Mouse (Mus musculus) intestine, embryonic 16.5 days (tissue): ENCODE measurements at regions not wholly inside any gene's neighbourhood (a gene's known extent, or its start where the extent isn't known, plus 50 kb on each side); places are given as distances from the start of the nearest gene placed in this dataset.

Experiments used
- ATAC-seq: fragments of 200-750 bp; cut with Nextera tagmentation; 2 replicates; pipeline ENCODE4 v1.8.0; 2017; ENCODE audit warnings: moderate TSS enrichment, moderate library complexity
- H3K27ac ChIP-seq: fragments of 300-500 bp; sonication (generic); 2 replicates; pipeline ENCODE4 v1.5.1; 2014; ENCODE audit warnings: mild to moderate bottlenecking, low read length
- H3K27me3 ChIP-seq: fragments of 300-500 bp; sonication (generic); replicated peaks from 2 replicates; pipeline ENCODE4 v1.6.1; 2014; ENCODE audit warnings: low read length, control low read depth, mixed read lengths; ENCODE audit not compliant: control insufficient read depth, insufficient read depth
- H3K36me3 ChIP-seq: fragments of 300-500 bp; sonication (generic); 2 replicates; pipeline ENCODE4 v1.6.1; 2014; ENCODE audit warnings: low read length, control low read depth; ENCODE audit not compliant: control insufficient read depth, insufficient read depth
- H3K4me1 ChIP-seq: fragments of 300-500 bp; sonication (generic); 2 replicates; pipeline ENCODE4 v1.6.1; 2014; ENCODE audit warnings: low read length, control low read depth, mixed read lengths; ENCODE audit not compliant: control insufficient read depth, insufficient read depth
- H3K4me2 ChIP-seq: fragments of 300-500 bp; sonication (generic); 2 replicates; pipeline ENCODE4 v1.6.1; 2014; ENCODE audit warnings: low read depth, low read length, control low read depth
- H3K4me3 ChIP-seq: fragments of 300-500 bp; sonication (generic); 2 replicates; pipeline ENCODE4 v1.5.1; 2014; ENCODE audit warnings: mild to moderate bottlenecking, low read length
- H3K9ac ChIP-seq: fragments of 300-500 bp; sonication (generic); 2 replicates; pipeline ENCODE4 v1.6.1; 2014; ENCODE audit warnings: low read depth, low read length
- H3K9me3 ChIP-seq: fragments of 300-500 bp; sonication (generic); 2 replicates; pipeline ENCODE4 v1.6.1; 2016; ENCODE audit warnings: low read length, control low read depth; ENCODE audit not compliant: control insufficient read depth
- WGBS: fragments of 180-500 bp; shearing (Covaris S2); extraction: QIAGEN DNeasy Blood & Tissue Kit; methylation state at CpG from one replicate; pipeline ENCODE4 v1.1.7; 2014; 5-methylcytosine and 5-hydroxymethylcytosine counted together

DNA sequence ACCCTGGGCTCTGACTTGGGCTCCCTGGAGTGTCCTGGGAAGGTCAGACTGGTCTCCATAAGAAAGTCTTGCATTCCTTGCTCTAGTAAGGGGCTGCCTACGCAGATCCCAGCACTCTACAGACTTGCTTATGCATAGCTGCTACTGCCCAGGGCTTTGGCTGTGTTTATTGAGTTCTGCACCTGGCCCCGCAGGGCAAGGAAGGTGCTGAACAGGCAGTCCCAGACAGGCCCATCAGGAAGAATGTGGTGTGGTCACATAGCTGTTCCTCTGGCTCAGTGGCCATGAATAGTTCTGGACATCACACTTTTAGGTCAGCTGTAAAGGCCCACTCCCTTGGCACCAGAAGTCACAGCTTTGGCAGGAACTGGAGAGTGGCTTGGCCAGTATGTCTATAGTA is 70.6 kb downstream of the Cryaa start:
- Histone ChIP-seq H3K4me2 (no peak overlapping the region), H3K4me3 (no peak overlapping the region), H3K27me3 (no peaks in the 10 kb centered on the region), H3K9me3 (no peaks in the 10 kb centered on the region), H3K27ac (peak overlapping the region; percentile 85), H3K4me1 (peaks cover 31% of the 10 kb centered on the region), H3K36me3 (no peaks in the 10 kb centered on the region), H3K9ac (peak overlapping the region; percentile 35)
- ATAC-seq: peak; percentile 19; the same call in 1 of the 2 replicates
- 63% methylated on average over 2 of the region's 2 CpGs for WGBS

DNA sequence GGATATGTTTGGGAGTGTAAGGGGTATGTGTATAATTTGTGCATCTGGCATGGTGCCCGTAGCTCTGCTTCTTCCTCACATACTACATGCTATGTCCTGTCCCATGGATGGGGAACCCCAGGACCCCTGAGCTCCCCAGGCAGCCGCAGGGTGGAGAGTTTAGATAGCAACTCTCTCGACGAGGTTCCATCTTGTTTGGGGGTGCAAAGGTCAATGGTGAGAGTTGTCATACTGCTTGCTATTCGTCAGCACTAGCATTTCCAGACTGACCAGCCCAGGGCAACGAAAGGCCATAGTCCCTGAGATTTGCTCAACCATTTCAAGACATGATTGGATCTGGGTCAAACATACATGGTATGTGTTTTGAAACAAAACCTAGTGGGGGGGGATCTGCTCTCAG is 71.4 kb downstream of the Cryaa start:
- peaks cover 39% of the 10 kb centered on the region for H3K4me1 ChIP-seq
- H3K27me3 ChIP-seq: no peaks in the 10 kb centered on the region
- H3K4me3 ChIP-seq: no peak overlapping the region
- no peak overlapping the region for H3K9ac ChIP-seq
- ATAC-seq: no peak
- no peak overlapping the region for H3K27ac ChIP-seq
- no peak overlapping the region for H3K4me2 ChIP-seq
- 57% methylated on average over 6 of the region's 6 CpGs for WGBS
- H3K36me3 ChIP-seq: no peaks in the 10 kb centered on the region
- no peaks in the 10 kb centered on the region for H3K9me3 ChIP-seq

DNA sequence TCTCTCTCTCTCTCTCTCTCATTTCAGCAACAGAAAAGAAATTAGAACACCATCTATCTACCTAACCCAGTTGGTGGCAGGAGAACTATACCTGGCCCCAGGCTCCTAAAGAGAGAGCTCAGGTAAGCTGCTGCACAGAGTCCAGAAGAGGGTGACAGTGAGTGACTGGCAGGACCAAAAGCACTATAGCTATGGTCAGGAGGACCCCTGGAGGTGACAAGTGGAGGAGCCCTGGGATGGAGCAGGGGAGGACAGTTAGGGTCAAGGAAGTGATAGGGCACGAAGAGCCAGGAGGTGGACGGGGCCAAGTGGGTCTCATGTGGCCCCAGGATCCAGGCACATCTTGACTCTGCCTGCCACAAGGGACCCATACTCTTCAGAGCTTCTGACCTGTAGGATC is 73.7 kb downstream of the Cryaa start:
- no peak for ATAC-seq
- 69% methylated on average over 2 of the region's 2 CpGs for WGBS

DNA sequence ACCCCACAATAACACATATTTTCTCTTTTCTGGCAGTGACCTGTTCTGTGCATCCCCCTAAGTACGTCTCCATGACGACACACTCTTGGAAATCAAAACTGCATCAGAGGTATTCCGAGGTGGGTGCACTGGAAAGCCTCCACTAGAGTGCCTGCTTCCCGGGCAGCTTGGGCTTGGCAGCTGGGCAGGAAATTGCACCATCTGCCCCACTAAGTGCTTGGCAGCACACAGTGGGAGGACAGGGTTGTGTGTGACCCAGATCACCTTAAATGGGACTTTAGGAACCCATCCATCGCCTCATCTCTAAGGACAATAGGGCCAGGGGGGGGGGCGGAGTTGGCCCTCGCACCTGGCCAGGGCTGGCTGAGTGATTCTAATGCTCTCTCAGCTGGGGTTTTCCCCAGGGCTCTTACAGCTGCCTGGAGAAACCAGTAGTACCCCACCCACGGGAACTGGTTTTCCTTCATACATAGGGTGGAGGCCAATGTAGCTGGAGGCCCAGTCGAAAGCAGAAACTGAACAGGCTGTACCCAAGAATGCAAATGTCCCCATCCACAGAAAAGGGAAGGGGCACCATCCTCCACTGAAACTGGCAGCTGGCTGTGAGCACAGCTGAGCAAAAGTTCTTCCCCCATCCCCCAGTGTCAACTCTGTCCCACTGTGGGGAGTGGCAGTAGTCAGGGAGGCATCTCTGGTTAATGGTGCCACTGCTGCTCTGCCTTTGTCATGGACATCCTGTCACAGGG is 75.7 kb downstream of the Cryaa start:
- Histone ChIP-seq H3K36me3 (no peaks in the 10 kb centered on the region), H3K9ac (no peak overlapping the region), H3K27ac (0 out of 2 replicates have a peak overlapping the region, but pooled peaks have one; percentile 18), H3K4me1 (peaks cover 24% of the 10 kb centered on the region), H3K27me3 (no peaks in the 10 kb centered on the region), H3K4me3 (no peak overlapping the region), H3K9me3 (no peaks in the 10 kb centered on the region), H3K4me2 (no peak overlapping the region)
- ATAC-seq: peak; percentile 65
- 53% methylated on average over 9 of the region's 9 CpGs for WGBS

More for the DNA sequence above, 73.7 kb downstream of the Cryaa start:
- Histone ChIP-seq H3K4me1 (peaks cover 42% of the 10 kb centered on the region), H3K4me3 (no peak overlapping the region), H3K4me2 (no peak overlapping the region), H3K27me3 (no peaks in the 10 kb centered on the region), H3K9me3 (no peaks in the 10 kb centered on the region), H3K27ac (no peak overlapping the region), H3K36me3 (no peaks in the 10 kb centered on the region), H3K9ac (no peak overlapping the region)

DNA sequence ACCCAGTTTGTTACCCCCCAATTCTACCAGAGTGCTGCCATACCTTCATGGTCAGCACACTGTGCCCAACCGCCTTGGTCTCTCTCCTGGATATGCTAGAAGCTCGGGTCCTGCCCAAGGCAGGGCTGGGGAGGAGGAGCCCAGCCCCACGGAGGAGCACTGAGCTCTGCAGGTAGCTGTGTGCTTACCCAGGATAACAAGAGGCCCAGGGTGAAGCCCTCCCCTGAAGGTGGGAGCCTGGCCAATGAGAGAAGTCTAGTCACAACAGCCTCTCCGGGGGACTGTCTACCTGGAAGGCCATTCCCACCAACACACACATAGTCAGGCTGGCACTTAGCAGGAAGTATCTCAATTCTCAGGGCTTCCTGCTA is 76.2 kb downstream of the Cryaa start:
- peak; percentile 70 for ATAC-seq

DNA sequence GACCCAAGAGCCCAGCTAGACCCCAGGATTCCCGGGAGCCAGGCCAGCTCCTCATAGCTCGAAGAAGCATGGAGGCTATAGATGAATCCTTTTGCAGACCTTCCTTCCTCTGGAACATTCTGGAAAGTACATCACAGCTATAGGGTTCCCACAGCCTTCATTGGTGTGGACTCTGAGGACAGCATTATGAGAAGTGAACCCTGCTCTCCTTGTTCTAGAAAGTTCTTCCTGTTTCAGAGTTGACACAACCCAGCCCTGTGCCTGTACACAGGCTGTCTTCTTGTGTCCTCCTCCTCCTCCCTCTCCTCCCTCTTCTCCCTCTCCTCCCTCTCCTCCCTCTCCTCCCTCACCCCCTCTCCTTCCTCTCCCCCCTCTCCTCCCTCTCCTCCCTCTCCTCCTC is 82.9 kb downstream of the Cryaa start:
- 91% methylated on average over 2 of the region's 2 CpGs for WGBS
- H3K36me3 ChIP-seq: no peaks in the 10 kb centered on the region
- H3K27ac ChIP-seq: no peak overlapping the region
- H3K4me3 ChIP-seq: no peak overlapping the region
- H3K9me3 ChIP-seq: no peaks in the 10 kb centered on the region
- H3K9ac ChIP-seq: no peak overlapping the region
- no peaks in the 10 kb centered on the region for H3K27me3 ChIP-seq
- H3K4me2 ChIP-seq: no peak overlapping the region
- no peak for ATAC-seq
- no peaks in the 10 kb centered on the region for H3K4me1 ChIP-seq

More for the DNA sequence above, 76.2 kb downstream of the Cryaa start:
- H3K9me3 ChIP-seq: no peaks in the 10 kb centered on the region
- H3K36me3 ChIP-seq: no peaks in the 10 kb centered on the region
- no peak overlapping the region for H3K4me2 ChIP-seq
- no peaks in the 10 kb centered on the region for H3K27me3 ChIP-seq
- no peak overlapping the region for H3K4me3 ChIP-seq
- H3K27ac ChIP-seq: 0 out of 2 replicates have a peak overlapping the region, but pooled peaks have one; percentile 18
- 25% methylated on average over 4 of the region's 4 CpGs for WGBS
- H3K9ac ChIP-seq: no peak overlapping the region
- H3K4me1 ChIP-seq: peaks cover 20% of the 10 kb centered on the region

DNA sequence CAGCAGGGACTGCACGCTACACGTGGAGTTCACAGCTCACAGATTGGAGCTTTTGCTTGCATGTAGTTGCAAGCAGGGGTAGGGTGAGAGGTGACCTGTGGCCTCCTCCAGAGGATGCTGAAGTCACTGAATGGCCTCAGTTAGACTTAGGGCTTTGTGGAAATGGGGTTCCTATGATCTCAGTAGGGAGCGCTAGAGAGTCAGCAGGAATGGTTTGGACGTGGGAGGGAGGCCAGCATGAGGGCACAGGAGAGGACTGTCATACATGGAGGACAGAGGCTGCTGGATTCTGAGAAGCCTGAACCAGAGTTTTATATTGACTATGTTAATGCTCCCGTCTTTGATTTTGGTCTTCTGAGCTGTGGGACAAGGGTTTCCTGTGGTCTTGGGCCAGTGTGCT is 85.5 kb downstream of the Cryaa start:
- Histone ChIP-seq H3K4me2 (no peak overlapping the region), H3K9ac (no peak overlapping the region), H3K27me3 (no peaks in the 10 kb centered on the region), H3K4me1 (peaks cover 15% of the 10 kb centered on the region), H3K9me3 (no peaks in the 10 kb centered on the region), H3K36me3 (no peaks in the 10 kb centered on the region), H3K4me3 (no peak overlapping the region), H3K27ac (no peak overlapping the region)
- WGBS: 55% methylated on average over 5 of the region's 5 CpGs
- ATAC-seq: no peak

DNA sequence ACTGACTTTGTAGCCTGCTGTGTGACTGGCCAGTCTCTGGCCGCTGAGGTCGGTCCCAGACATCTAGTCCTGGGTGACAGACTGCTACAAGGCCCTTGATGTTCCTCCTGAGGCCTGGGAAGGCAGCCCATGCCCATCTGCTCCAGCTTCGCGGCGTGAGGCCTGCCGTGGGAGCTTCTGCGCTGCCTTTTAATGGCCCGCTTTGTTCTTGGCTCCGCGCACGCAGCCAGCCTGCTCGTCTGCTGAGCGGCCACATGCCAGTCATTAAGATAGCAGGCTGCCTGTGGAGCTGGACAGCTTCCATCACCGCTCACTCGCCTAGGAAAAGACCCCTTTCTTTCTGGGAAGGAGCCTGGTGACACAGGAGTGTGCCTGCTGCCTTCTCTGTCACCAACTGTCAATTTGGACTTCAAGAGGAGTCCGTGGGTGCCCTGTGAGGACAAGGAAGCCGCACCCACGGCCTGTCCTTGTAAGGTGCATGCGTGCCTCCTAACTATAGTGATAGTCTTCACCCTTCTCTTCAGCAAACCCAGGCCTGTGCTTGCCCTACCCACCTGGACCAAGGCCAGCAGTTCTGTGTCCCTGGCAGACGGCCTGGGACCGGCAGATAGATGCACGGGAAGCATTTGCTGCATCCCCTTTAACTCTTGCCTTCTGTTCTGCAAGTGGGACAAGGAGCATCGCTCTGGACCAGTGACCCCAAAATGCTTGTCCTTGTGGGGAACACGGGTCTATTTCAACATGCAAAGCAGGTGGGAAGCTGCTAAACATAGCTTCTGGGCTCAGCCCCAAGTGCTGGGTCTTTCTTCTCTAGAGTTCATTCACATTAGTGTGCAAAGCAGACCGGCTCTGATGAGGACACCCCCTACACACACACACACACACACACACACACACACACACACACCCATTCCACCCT is 88.6 kb downstream of the Sik1 start:
- peaks cover 5% of the 10 kb centered on the region; the same call in 1 of the 2 replicates for H3K9me3 ChIP-seq
- H3K4me1 ChIP-seq: peaks cover 15% of the 10 kb centered on the region
- no peaks in the 10 kb centered on the region for H3K27me3 ChIP-seq
- H3K4me3 ChIP-seq: no peak overlapping the region
- peak; percentile 71 for ATAC-seq
- peak overlapping the region; percentile 60 for H3K27ac ChIP-seq
- no peak overlapping the region for H3K4me2 ChIP-seq
- H3K9ac ChIP-seq: peak overlapping the region; percentile 44
- H3K36me3 ChIP-seq: no peaks in the 10 kb centered on the region; the same call in 1 of the 2 replicates
- WGBS: 31% methylated on average over 25 of the region's 25 CpGs

DNA sequence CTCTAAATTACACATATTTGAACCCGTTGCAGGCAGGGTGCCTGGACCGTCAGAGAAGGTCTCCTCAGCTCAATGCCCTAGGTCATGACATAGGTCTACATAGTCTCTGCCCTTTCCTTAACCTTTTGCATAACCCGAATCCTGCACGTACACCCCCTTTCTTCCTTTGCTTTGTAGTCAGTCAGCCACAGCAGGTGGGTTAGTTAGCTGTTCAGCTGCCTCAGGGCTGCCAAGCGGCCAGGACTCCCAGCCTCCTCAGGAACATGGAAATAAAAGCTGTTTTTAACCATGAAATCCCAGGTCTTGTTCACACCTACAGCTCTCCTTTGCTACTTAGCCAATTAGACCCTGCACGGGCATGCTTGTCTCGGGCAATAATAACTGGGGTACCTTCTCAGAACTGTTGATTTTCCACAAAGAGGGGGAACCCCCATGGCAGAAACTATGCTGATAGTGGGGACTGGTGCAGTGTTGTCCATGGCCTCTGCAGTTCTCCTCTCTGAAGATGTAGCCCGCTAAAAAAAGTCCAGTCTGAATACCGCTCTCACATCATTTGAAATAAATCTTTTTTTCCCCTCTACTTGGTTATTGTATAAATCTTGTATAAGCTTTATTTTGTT is 83.3 kb downstream of the Sik1 start:
- H3K27me3 ChIP-seq: no peaks in the 10 kb centered on the region
- no peaks in the 10 kb centered on the region; the same call in 1 of the 2 replicates for H3K36me3 ChIP-seq
- H3K4me2 ChIP-seq: no peak overlapping the region
- peaks cover 16% of the 10 kb centered on the region for H3K4me1 ChIP-seq
- H3K9ac ChIP-seq: no peak overlapping the region
- WGBS: 64% methylated on average over 9 of the region's 9 CpGs
- no peak for ATAC-seq
- no peak overlapping the region for H3K4me3 ChIP-seq
- H3K9me3 ChIP-seq: peaks cover 5% of the 10 kb centered on the region; the same call in 1 of the 2 replicates
- H3K27ac ChIP-seq: no peak overlapping the region
